7 mouse cellular contexts compared by ENCODE assay signal in the genomic region with DNA sequence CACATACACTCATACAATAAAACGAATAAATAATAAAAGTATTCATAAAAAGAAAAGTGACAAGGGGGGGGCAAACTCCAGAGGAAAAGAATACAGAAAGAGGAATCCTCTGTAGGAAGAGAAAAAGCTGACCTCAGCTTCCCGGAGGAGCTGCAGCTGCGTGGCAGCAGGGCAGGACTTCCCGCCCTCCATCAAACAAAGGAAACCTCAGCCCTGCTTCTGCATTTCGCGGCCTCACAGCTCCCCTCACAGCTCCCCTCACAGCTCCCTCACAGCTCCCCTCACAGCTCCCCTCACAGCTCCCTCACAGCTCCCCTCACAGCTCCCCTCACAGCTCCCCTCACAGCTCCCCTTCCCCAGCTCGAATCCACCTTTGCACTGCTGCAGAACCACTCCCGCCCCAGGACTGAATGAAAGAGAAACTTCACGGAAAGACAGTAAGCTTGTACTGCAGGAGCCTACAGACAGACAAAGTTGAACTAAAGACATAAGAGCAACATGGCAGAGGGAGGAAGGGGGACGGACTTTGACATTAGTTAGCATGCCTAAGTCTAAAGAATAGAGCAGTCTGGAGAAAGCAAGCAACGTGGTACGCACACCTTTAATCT. TPM values are rescaled to one million over a fixed set of nuclear protein-coding genes. Genes with fewer than 3 reads are reported as not detected.
DNase-seq lines count a peak whose midpoint lies in the region; ATAC-seq and TF ChIP-seq lines count a peak whose summit lies in the region.

No protein-coding gene starts in this region.

- ATAC-seq in embryonic facial prominence, embryonic 15.5 days (ENCODE audit: insufficient number of reproducible peaks, low FRiP score, low TSS enrichment, low read depth), result no peak
- peak; percentile 73 for ATAC-seq in hindbrain, embryonic 12.5 days (ENCODE audit: low FRiP score)
- no peak for ATAC-seq in liver, postnatal 0 days

- H3K4me3 ChIP-seq in embryonic facial prominence, embryonic 15.5 days (replicated peaks), result 0 out of 2 replicates have a peak overlapping the region, but pooled peaks have one; percentile 7
- no peak overlapping the region for H3K4me3 ChIP-seq in hindbrain, embryonic 12.5 days
- 0 out of 2 replicates have a peak overlapping the region, but pooled peaks have one; percentile 10 for H3K4me3 ChIP-seq in liver, postnatal 0 days (ENCODE audit: low read depth, low read length)

- peaks cover 6% of the 10 kb centered on the region; the same call in 1 of the 2 replicates for H3K4me1 ChIP-seq in embryonic facial prominence, embryonic 15.5 days
- H3K4me1 ChIP-seq in hindbrain, embryonic 12.5 days, result peaks cover 15% of the 10 kb centered on the region
- no peaks in the 10 kb centered on the region for H3K4me1 ChIP-seq in liver, postnatal 0 days (ENCODE audit: insufficient read depth)

- H3K27ac ChIP-seq in embryonic facial prominence, embryonic 15.5 days (replicated peaks), result peak overlapping the region; percentile 72
- peak overlapping the region; percentile 86 for H3K27ac ChIP-seq in hindbrain, embryonic 12.5 days
- no peak overlapping the region for H3K27ac ChIP-seq in liver, postnatal 0 days (ENCODE audit: low read depth)

- peak overlapping the region; percentile 38 for H3K4me2 ChIP-seq in embryonic facial prominence, embryonic 15.5 days (replicated peaks)
- peak overlapping the region; percentile 38 for H3K4me2 ChIP-seq in hindbrain, embryonic 12.5 days (replicated peaks)
- H3K4me2 ChIP-seq in liver, postnatal 0 days (ENCODE audit: low read depth, low read length), result peak overlapping the region; percentile 56

- DNase-seq in urinary bladder, postnatal 14 days (ENCODE audit: low spot score), result peak; percentile 5
- DNase-seq in urinary bladder, postnatal 4 days (ENCODE audit: low spot score in 2 of 2), result no peak
- DNase-seq in liver, postnatal 0 days, result no peak
- peak; percentile 70 for DNase-seq in retina, embryonic 14.5 days (ENCODE audit: low spot score)
- DNase-seq in ovary, postnatal 10 days (ENCODE audit: low spot score), result no peak

- TF ChIP-seq CTCF in liver, postnatal 0 days (IDR thresholded peaks at IDR 0.05; ENCODE audit: low read depth), result no peak

- H3K9me3 ChIP-seq in embryonic facial prominence, embryonic 15.5 days (replicated peaks), result no peaks in the 10 kb centered on the region
- no peaks in the 10 kb centered on the region for H3K9me3 ChIP-seq in hindbrain, embryonic 12.5 days (replicated peaks)
- no peaks in the 10 kb centered on the region for H3K9me3 ChIP-seq in liver, postnatal 0 days (ENCODE audit: low read length)

- no peak overlapping the region for H3K9ac ChIP-seq in embryonic facial prominence, embryonic 15.5 days
- peak overlapping the region; percentile 44; the same call in 1 of the 2 replicates for H3K9ac ChIP-seq in hindbrain, embryonic 12.5 days
- peak overlapping the region; percentile 24; the same call in 1 of the 2 replicates for H3K9ac ChIP-seq in liver, postnatal 0 days (replicated peaks)

- no peaks in the 10 kb centered on the region for H3K36me3 ChIP-seq in embryonic facial prominence, embryonic 15.5 days
- H3K36me3 ChIP-seq in hindbrain, embryonic 12.5 days, result no peaks in the 10 kb centered on the region
- H3K36me3 ChIP-seq in liver, postnatal 0 days (replicated peaks; ENCODE audit: insufficient read depth, low read length), result no peaks in the 10 kb centered on the region

- no peak for TF ChIP-seq EP300 in liver, postnatal 0 days (IDR thresholded peaks at IDR 0.05; ENCODE audit: low read depth)

- 18% methylated on average over 12 of the region's 12 CpGs for WGBS in embryonic facial prominence, embryonic 15.5 days
- 10% methylated on average over 12 of the region's 12 CpGs for WGBS in hindbrain, embryonic 12.5 days
- 15% methylated on average over 12 of the region's 12 CpGs for WGBS in liver, postnatal 0 days (ENCODE audit: insufficient replicate concordance)

- no peaks in the 10 kb centered on the region for H3K27me3 ChIP-seq in embryonic facial prominence, embryonic 15.5 days
- H3K27me3 ChIP-seq in hindbrain, embryonic 12.5 days, result no peaks in the 10 kb centered on the region
- H3K27me3 ChIP-seq in liver, postnatal 0 days (ENCODE audit: insufficient read depth, low read length), result no peaks in the 10 kb centered on the region

RNA-seq across cellular contexts. Expression of a gene that starts 17.5 kb away (rescaled TPM):
- polyA plus RNA-seq in embryonic facial prominence, embryonic 15.5 days (2015; fragmentation: Nextera tagmentation; extraction: Ambion mirVana), result 21.4 and 23.5 TPM in 2 replicates
- 14.4 and 14.7 TPM in 2 replicates for polyA plus RNA-seq in hindbrain, embryonic 12.5 days (2016; fragmentation: Nextera tagmentation; extraction: Ambion mirVana)
- polyA plus RNA-seq in liver, postnatal 0 days (2015; fragmentation: Nextera tagmentation; extraction: Ambion mirVana), result 6.8 TPM in 2 replicates

RNA-seq across cellular contexts. Expression of a gene that starts 44.9 kb away (rescaled TPM):
- polyA plus RNA-seq in embryonic facial prominence, embryonic 15.5 days (2015; fragmentation: Nextera tagmentation; extraction: Ambion mirVana), result 26.5 and 26.9 TPM in 2 replicates
- polyA plus RNA-seq in hindbrain, embryonic 12.5 days (2016; fragmentation: Nextera tagmentation; extraction: Ambion mirVana), result 47.3 and 47.4 TPM in 2 replicates
- 7.7 and 9.9 TPM in 2 replicates for polyA plus RNA-seq in liver, postnatal 0 days (2015; fragmentation: Nextera tagmentation; extraction: Ambion mirVana)

Comparison
In these comparisons a context has a peak if more than half of its experiments do, and no peak if none do; other contexts are left out.
1. DNase-seq: peak in urinary bladder, postnatal 14 days (single experiment) and retina, embryonic 14.5 days (single experiment); none in urinary bladder, postnatal 4 days (0 of 2), liver, postnatal 0 days (single experiment) and ovary, postnatal 10 days (single experiment).
2. Peak in every context shown above with its lines, with median percentiles within 50 percentile points of each other: H3K4me2 ChIP-seq.